Mouse (Mus musculus) thymus, adult 2 months (tissue): ENCODE results near the gene Rabep2. TPM values are rescaled to one million over a fixed set of nuclear protein-coding genes. Genes with fewer than 3 reads are reported as not detected.
A peak's percentile ranks its signal among the peaks of the same experiment; 100 is the strongest.

Experiments used
- DNase-seq: peaks from one replicate; pipeline ENCODE4 v3.0.0; 2021
- H3K27ac ChIP-seq: fragments of 200-500 bp; 2 replicates; pipeline ENCODE4 v1.5.1; 2012; ENCODE audit warnings: low read length, control low read depth; ENCODE audit not compliant: control insufficient read depth, insufficient read depth
- H3K27me3 ChIP-seq: fragments of 200-500 bp; 2 replicates; pipeline ENCODE4 v1.6.1; 2012; ENCODE audit warnings: mild to moderate bottlenecking, low read length, moderate library complexity, mixed read lengths; ENCODE audit not compliant: control insufficient read depth, insufficient read depth
- H3K36me3 ChIP-seq: fragments of 200-500 bp; 2 replicates; pipeline ENCODE4 v1.6.1; 2012; ENCODE audit warnings: mild to moderate bottlenecking, low read length, moderate library complexity; ENCODE audit not compliant: control insufficient read depth, insufficient read depth
- H3K4me1 ChIP-seq: fragments of 200-500 bp; replicated peaks from 2 replicates; pipeline ENCODE4 v1.6.1; 2012; ENCODE audit warnings: low read length; ENCODE audit not compliant: control insufficient read depth, insufficient read depth
- H3K4me3 ChIP-seq: fragments of 200-500 bp; 2 replicates; pipeline ENCODE4 v1.5.1; 2012; ENCODE audit warnings: mild to moderate bottlenecking, low read length, control low read depth, moderate library complexity; ENCODE audit not compliant: control insufficient read depth, insufficient read depth
- CTCF ChIP-seq: fragments of 200-500 bp; IDR thresholded peaks from 2 replicates; pipeline ENCODE4 v1.5.1; 2012; ENCODE audit warnings: mild to moderate bottlenecking, control low read depth, low read length, moderate library complexity, borderline replicate concordance; ENCODE audit not compliant: control insufficient read depth, poor library complexity, insufficient read depth; ENCODE audit errors: extremely low read depth
- POLR2A ChIP-seq: fragments of 200-500 bp; IDR thresholded peaks from 2 replicates; pipeline ENCODE4 v1.6.1; 2012; ENCODE audit warnings: mild to moderate bottlenecking, low read length, control low read depth, moderate library complexity; ENCODE audit not compliant: control insufficient read depth, poor library complexity, insufficient read depth; ENCODE audit errors: extremely low read depth
- WGBS: fragments of 180-500 bp; shearing (Covaris S2); methylation state at CpG from one replicate; pipeline ENCODE4 v1.1.7; 2018; 5-methylcytosine and 5-hydroxymethylcytosine counted together
- polyA plus RNA-seq: library from polyadenylated mRNA; depleted of rRNA; stranded (reverse); fragments of >200 nt; gene quantifications from 2 replicates; pipeline ENCODE4 v1.2.3, GENCODE M21; 2012

Rabep2 gene
- polyA plus RNA-seq, 1 experiment, result 27.6 TPM

- H3K4me3 ChIP-seq, result no peak overlapping the region
- no peak overlapping the region for H3K27ac ChIP-seq
- no peak for DNase-seq
- no peak for TF ChIP-seq POLR2A
- TF ChIP-seq CTCF, result no peak
- H3K27me3 ChIP-seq, result no peaks in the 10 kb centered on the region
- WGBS, result 89% methylated on average over 9 of the region's 9 CpGs
- peaks cover 22% of the 10 kb centered on the region for H3K36me3 ChIP-seq
- H3K4me1 ChIP-seq, result peaks cover 30% of the 10 kb centered on the region
Measured at GRCm38 (mm10) chr7:126466116-126466515, 37.6 kb downstream of the Rabep2 start.

- Histone ChIP-seq H3K27me3 (no peaks in the 10 kb centered on the region), H3K27ac (no peak overlapping the region), H3K36me3 (peaks cover 22% of the 10 kb centered on the region), H3K4me1 (peaks cover 36% of the 10 kb centered on the region), H3K4me3 (no peak overlapping the region)
- no peak for DNase-seq
- no peak for TF ChIP-seq POLR2A
- no peak for TF ChIP-seq CTCF
- 90% methylated on average over 5 of the region's 5 CpGs for WGBS
Measured at GRCm38 (mm10) chr7:126466707-126467106, 38.1 kb downstream of the Rabep2 start.

DNA sequence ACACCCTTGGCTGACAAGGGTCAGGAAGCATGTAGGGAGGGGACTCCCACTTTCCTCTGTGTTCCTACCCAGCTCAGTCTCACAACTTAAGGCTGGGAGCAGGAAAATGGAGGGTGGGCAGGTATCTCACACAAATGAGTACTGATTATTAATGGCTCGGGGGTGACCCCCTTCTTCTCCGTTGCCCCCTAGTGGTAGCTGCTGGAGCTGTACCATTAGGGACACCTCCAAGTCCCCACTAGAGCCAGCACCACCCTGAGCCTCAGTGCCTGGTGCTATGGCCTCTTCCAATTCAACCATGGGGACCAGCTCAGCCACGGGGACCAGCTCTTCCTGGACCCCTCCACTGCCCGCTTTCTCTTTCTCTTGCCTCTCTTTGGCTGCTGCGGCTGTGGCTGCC is 38.7 kb downstream of the Rabep2 start:
- TF ChIP-seq POLR2A, result no peak
- peak; percentile 47; the same call in 1 of the 2 replicates for TF ChIP-seq CTCF
- peak; percentile 60 for DNase-seq
- Histone ChIP-seq H3K27ac (no peak overlapping the region), H3K36me3 (peaks cover 22% of the 10 kb centered on the region), H3K27me3 (no peaks in the 10 kb centered on the region), H3K4me1 (peaks cover 37% of the 10 kb centered on the region), H3K4me3 (no peak overlapping the region)
- WGBS, result 68% methylated on average over 5 of the region's 5 CpGs

DNA sequence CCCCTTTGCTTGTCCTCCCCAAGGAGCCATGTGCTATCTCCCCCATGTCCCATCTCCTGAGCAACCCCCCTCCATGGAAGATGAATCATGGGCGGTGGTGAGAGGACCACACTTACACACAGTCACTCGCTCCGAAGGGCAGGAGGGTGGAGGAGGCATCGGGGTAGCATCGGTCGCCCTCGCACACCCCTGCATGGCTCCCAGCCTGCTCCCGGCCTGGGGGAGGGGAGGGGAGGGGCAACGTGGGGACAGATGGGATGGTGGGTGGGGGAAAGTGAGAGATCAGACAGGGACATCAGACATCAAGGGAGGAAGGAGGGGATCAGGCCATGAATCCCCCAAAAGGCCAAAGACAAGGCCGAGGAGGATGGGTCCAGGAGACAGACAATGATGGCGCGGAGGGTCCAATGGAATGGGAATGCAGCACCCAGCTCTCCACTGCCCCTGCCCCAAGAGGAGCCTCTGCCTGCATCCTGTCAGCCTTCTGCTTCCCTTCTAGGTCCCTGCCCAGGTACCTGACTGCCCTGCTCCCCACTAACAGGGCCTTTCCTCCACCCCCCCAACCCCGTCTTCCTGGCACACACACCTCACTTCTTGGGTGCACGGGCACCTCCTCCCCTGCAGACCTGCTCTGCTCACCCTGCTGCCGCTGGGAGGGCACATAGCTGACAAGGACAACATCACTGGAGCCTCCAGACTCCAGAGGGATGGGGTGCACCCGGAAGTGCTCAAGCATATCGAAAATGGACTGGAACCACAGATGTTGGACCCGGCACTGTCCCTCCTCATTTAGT is 39.5 kb downstream of the Rabep2 start:
- no peak overlapping the region for H3K4me3 ChIP-seq
- H3K27me3 ChIP-seq, result no peaks in the 10 kb centered on the region
- TF ChIP-seq CTCF, result no peak
- no peak for TF ChIP-seq POLR2A
- H3K4me1 ChIP-seq, result peaks cover 45% of the 10 kb centered on the region
- no peak overlapping the region for H3K27ac ChIP-seq
- H3K36me3 ChIP-seq, result peaks cover 22% of the 10 kb centered on the region
- 96% methylated on average over 18 of the region's 18 CpGs for WGBS
- DNase-seq, result no peak

GRCm38 (mm10) chr7:126470077-126470476 is 41.5 kb downstream of the Rabep2 start:
- Histone ChIP-seq H3K4me3 (no peak overlapping the region), H3K27ac (peak overlapping the region; percentile 42), H3K36me3 (peaks cover 22% of the 10 kb centered on the region), H3K27me3 (no peaks in the 10 kb centered on the region), H3K4me1 (peaks cover 50% of the 10 kb centered on the region)
- DNase-seq, result peak; percentile 53
- WGBS, result 3% methylated on average over 6 of the region's 6 CpGs
- TF ChIP-seq CTCF (no peak), POLR2A (no peak)

- peaks cover 53% of the 10 kb centered on the region for H3K4me1 ChIP-seq
- DNase-seq, result no peak
- no peak overlapping the region for H3K4me3 ChIP-seq
- no peak overlapping the region for H3K27ac ChIP-seq
- peaks cover 22% of the 10 kb centered on the region for H3K36me3 ChIP-seq
- TF ChIP-seq POLR2A, result no peak
- no peak for TF ChIP-seq CTCF
- 67% methylated on average over 5 of the region's 5 CpGs for WGBS
- no peaks in the 10 kb centered on the region for H3K27me3 ChIP-seq
Measured at GRCm38 (mm10) chr7:126471361-126471760, 42.8 kb downstream of the Rabep2 start.
